Mouse (Mus musculus) hindbrain, embryonic 16.5 days (tissue): ENCODE results near the gene Ssr3. TPM values are rescaled to one million over a fixed set of nuclear protein-coding genes. Genes with fewer than 3 reads are reported as not detected.
A peak's percentile ranks its signal among the peaks of the same experiment; 100 is the strongest.
"Not testable (repeated sequence)": the region's sequence is repeated elsewhere in the genome, so short reads cannot be mapped to it uniquely, and the experiment has no call there.

Source experiments
- ATAC-seq: fragments of 200-750 bp; cut with Nextera tagmentation; 2 replicates; pipeline ENCODE4 v1.8.0; 2017; ENCODE audit warnings: moderate TSS enrichment, moderate library complexity
- H3K27ac ChIP-seq: fragments of 300-500 bp; sonication (generic); 2 replicates; pipeline ENCODE4 v1.5.1; 2014; ENCODE audit warnings: low read depth, mild to moderate bottlenecking, control low read depth, low read length, moderate library complexity
- H3K27me3 ChIP-seq: fragments of 300-500 bp; sonication (generic); replicated peaks from 2 replicates; pipeline ENCODE4 v1.6.1; 2014; ENCODE audit warnings: low read length; ENCODE audit not compliant: control insufficient read depth, insufficient read depth
- H3K36me3 ChIP-seq: fragments of 300-500 bp; sonication (generic); 2 replicates; pipeline ENCODE4 v1.6.1; 2014; ENCODE audit warnings: mild to moderate bottlenecking, low read length, moderate library complexity, mixed read lengths; ENCODE audit not compliant: control insufficient read depth, insufficient read depth
- H3K4me1 ChIP-seq: fragments of 300-500 bp; sonication (generic); 2 replicates; pipeline ENCODE4 v1.6.1; 2014; ENCODE audit warnings: low read depth, low read length; ENCODE audit not compliant: control insufficient read depth, insufficient read depth
- H3K4me2 ChIP-seq: fragments of 300-500 bp; sonication (generic); 2 replicates; pipeline ENCODE4 v1.6.1; 2014; ENCODE audit warnings: mild to moderate bottlenecking, low read length, control low read depth, moderate library complexity
- H3K4me3 ChIP-seq: fragments of 300-500 bp; sonication (generic); 2 replicates; pipeline ENCODE4 v1.5.1; 2014; ENCODE audit warnings: mild to moderate bottlenecking, low read length, control low read depth, moderate library complexity
- H3K9ac ChIP-seq: fragments of 300-500 bp; sonication (generic); 2 replicates; pipeline ENCODE4 v1.6.1; 2014; ENCODE audit warnings: low read depth, mild to moderate bottlenecking, control low read depth, low read length, moderate library complexity
- H3K9me3 ChIP-seq: fragments of 300-500 bp; sonication (generic); 2 replicates; pipeline ENCODE4 v1.6.1; 2014; ENCODE audit warnings: mild to moderate bottlenecking, low read length, moderate library complexity; ENCODE audit not compliant: control insufficient read depth
- WGBS: fragments of 180-500 bp; shearing (Covaris S2); extraction: QIAGEN DNeasy Blood & Tissue Kit; methylation state at CpG from one replicate; pipeline ENCODE4 v1.1.7; 2014; 5-methylcytosine and 5-hydroxymethylcytosine counted together
- polyA plus RNA-seq: library from polyadenylated mRNA; unstranded; fragments of >200 nt; fragmentation: Nextera tagmentation; extraction: Ambion mirVana; gene quantifications from 2 replicates; pipeline ENCODE4 v1.2.1, GENCODE M21; 2015

The Ssr3 gene
- polyA plus RNA-seq, 1 experiment from 2014 or later, result 171 TPM

DNA sequence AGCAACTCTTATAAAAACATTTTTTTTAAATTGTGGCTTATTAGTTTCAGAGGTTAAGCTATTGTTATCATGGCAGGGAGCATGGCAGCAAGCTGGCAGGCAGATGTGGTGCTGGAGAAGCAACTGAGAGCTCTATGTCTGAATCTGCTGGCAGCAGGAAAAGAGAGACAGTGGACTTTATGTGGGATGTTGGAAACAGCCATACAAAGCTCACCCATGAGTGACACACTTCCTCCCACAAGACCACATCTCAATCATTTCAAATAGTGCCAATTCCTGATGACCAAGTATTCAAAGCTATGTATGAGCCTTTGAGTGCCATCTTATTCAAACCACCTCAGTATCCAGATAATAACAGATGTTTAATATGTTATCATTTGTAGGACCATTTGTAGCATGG lies 15.5 kb upstream of the Ssr3 start:
- no peaks in the 10 kb centered on the region for H3K27me3 ChIP-seq
- H3K4me2 ChIP-seq, result no peak overlapping the region
- H3K27ac ChIP-seq, result no peak overlapping the region
- no peaks in the 10 kb centered on the region for H3K4me1 ChIP-seq
- ATAC-seq, result no peak
- no peak overlapping the region for H3K4me3 ChIP-seq
- H3K9ac ChIP-seq, result no peak overlapping the region
- H3K36me3 ChIP-seq, result no peaks in the 10 kb centered on the region
- H3K9me3 ChIP-seq, result no peaks in the 10 kb centered on the region

DNA sequence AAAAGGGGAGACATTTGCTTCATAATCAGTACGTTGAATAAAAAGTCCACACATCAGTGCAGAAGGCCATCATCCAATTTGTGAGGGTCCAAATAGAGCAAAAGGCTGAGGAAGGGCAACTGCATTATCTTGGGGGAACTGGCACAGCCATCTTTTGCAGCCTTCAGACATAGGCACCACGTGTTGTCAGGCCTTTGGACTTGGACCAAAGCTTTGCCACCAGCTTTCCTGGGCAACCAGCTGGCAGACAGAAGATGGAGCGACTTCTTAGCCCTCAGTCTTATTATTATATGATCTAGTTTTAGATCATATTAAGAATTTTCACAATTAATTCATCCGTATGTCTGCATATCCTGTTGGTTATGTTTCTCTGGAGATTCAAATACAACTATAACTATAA lies 13.4 kb upstream of the Ssr3 start:
- Histone ChIP-seq H3K9me3 (no peaks in the 10 kb centered on the region), H3K4me1 (no peaks in the 10 kb centered on the region), H3K4me3 (no peak overlapping the region), H3K9ac (no peak overlapping the region), H3K27ac (no peak overlapping the region), H3K36me3 (no peaks in the 10 kb centered on the region), H3K4me2 (no peak overlapping the region), H3K27me3 (no peaks in the 10 kb centered on the region)
- no peak for ATAC-seq
- WGBS, result 69% methylated on average over 4 of the region's 4 CpGs

DNA sequence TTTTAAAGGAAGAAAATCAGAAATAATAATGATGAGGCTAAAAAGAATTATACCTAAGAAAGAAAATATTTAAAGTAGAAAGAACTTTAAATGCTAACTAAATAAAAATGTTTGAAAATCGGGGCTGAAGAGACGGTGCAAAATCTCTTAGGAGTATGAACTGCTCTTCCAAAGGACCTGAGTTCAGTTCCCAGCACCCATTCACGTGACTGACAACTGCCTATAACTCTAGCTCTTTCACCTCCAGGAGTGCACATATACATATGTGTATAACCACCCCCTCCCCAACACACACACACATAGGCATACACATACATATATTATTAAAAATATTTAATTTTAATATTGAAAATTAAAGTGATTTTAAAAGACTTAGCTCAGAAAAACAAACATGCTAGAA lies 5.1 kb upstream of the Ssr3 start:
- Histone ChIP-seq H3K4me1 (no peaks in the 10 kb centered on the region), H3K36me3 (no peaks in the 10 kb centered on the region), H3K9me3 (no peaks in the 10 kb centered on the region), H3K9ac (no peak overlapping the region), H3K4me3 (no peak overlapping the region), H3K27ac (no peak overlapping the region), H3K27me3 (no peaks in the 10 kb centered on the region), H3K4me2 (no peak overlapping the region)
- ATAC-seq, result no peak
- 94% methylated on average over 3 of the region's 3 CpGs for WGBS

DNA sequence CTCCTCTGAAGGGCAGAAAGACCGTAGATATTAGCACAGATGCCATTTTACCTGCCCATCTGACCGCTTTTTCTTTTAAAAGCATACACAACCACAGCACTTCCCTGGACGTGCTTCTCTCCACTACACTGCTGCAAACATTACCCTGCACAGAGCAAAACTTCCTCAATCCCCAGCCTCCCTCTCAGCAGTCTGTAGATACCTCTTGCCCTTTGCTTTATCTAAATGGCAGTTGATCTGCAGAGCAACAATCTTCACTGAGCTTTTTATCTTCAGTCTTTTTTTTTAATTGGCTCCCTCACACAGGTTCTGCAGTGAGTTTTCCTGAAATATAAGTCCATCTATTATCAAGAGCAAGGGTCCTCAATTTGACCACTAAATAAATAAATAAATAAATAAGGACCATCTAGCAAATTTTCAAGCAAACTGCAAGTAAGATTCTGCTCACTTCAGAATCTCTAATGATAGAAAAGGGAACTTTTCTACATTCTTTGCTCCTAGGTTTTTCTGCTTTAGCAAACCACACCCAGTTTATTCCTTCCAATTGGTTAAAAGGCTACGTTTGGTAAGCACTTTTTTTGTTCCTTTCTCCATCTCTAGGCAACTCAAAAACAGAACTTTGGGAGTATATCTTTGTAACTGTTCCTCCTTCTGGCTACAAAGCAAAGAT lies 4.5 kb upstream of the Ssr3 start:
- H3K4me2 ChIP-seq, result no peak overlapping the region
- H3K9me3 ChIP-seq, result no peaks in the 10 kb centered on the region
- H3K4me3 ChIP-seq, result no peak overlapping the region
- no peaks in the 10 kb centered on the region for H3K27me3 ChIP-seq
- no peak overlapping the region for H3K27ac ChIP-seq
- 88% methylated on average over 4 of the region's 4 CpGs for WGBS
- no peak overlapping the region for H3K9ac ChIP-seq
- H3K36me3 ChIP-seq, result no peaks in the 10 kb centered on the region
- H3K4me1 ChIP-seq, result no peaks in the 10 kb centered on the region
- ATAC-seq, result no peak

DNA sequence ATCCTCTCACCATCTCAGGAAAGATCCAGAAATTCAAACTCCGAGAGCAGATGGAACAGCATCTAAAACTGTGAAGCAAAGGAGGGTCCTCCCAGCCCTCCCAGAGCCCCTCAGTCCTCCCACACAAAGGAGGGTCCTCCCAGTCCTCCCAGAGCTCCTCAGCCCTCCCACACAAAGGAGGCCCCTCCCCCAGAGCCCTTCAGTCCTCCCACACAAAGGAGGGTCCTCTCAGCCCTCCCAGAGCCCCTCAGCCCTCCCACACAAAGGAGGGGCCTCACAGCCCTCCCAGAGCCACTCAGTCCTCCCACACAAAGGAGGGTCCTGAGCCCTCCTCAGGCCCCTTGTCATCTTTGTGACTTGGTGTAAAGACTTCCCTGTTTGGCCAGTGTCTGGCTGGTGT lies 2.7 kb upstream of the Ssr3 start:
- ATAC-seq, H3K4me2 ChIP-seq, H3K27ac ChIP-seq, H3K9ac ChIP-seq, H3K4me3 ChIP-seq, H3K9me3 ChIP-seq, H3K27me3 ChIP-seq, H3K36me3 ChIP-seq, H3K4me1 ChIP-seq: not testable (repeated sequence)
- WGBS, result 83% methylated on average over 1 of the region's 1 CpGs

DNA sequence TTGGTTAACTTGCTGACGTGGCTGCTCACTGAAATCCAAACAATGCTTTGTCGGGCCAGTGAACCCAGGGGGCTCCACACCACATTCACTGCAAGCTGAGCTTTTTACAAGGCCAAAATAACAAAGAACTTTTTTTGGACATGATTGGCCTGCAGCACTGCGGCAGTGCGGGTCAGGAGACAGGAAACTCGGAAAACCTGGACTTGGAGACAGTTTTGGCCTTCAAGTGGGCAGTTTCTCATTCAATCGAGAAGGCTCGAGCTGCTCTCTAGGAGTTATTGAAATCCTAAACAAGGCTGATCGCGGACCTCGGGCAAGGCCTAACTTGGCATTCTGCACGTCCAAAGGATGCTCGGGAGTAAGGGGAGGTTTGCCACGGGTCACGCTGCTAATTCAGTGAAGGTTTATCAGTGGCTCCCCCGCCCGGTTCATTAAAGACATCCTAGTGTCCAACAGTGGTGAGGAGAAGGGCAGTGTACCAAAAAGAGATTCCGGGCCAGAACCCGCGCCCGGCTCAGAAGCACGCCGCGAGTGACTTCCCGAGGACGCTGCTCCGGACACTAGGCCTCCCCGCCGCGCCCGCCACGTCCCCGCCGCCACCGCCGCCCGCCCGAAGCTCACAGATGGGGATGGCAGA lies 521 bp downstream of the Ssr3 start:
- Histone ChIP-seq H3K9me3 (no peaks in the 10 kb centered on the region), H3K27ac (peak overlapping the region; percentile 88), H3K4me2 (peak overlapping the region; percentile 62), H3K27me3 (no peaks in the 10 kb centered on the region), H3K4me1 (peaks cover 8% of the 10 kb centered on the region), H3K9ac (peak overlapping the region; percentile 94), H3K4me3 (peak overlapping the region; percentile 68), H3K36me3 (peaks cover 11% of the 10 kb centered on the region; the same call in 1 of the 2 replicates)
- ATAC-seq, result peak; percentile 79
- WGBS, result under 1% methylated on average over 37 of the region's 37 CpGs

DNA sequence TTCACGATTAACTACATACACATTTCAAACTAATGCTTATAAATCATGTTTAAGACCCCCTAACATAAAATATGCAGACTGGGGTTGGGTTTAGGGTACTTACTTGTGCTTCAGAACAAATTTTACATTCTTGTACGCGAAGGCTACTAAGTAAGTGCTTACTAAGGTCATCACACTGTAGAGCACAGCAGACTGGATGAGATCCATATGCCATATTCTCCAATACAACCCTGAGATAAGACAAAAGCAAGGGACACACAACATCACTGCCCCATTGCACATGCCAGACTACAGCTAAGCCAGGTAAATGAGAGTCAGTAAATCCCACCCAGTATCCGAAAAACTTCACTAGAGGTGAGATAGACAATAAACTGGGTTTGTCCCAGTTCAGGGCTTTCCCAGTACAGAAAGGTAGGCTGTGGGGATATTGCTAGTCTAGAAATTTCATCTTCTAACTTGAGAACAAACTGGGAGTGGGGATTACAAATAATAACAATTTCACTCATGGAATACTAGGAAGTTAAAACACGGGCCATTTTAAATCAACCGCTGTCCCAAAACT lies 1.1 kb downstream of the Ssr3 start:
- WGBS, result 44% methylated on average over 6 of the region's 6 CpGs
- Histone ChIP-seq H3K9me3 (no peaks in the 10 kb centered on the region), H3K27me3 (no peaks in the 10 kb centered on the region), H3K4me2 (peak overlapping the region; percentile 62), H3K27ac (0 out of 2 replicates have a peak overlapping the region, but pooled peaks have one; percentile 88), H3K4me3 (peak overlapping the region; percentile 68), H3K9ac (peak overlapping the region; percentile 94), H3K36me3 (peaks cover 14% of the 10 kb centered on the region; the same call in 1 of the 2 replicates), H3K4me1 (peaks cover 8% of the 10 kb centered on the region)
- no peak for ATAC-seq

DNA sequence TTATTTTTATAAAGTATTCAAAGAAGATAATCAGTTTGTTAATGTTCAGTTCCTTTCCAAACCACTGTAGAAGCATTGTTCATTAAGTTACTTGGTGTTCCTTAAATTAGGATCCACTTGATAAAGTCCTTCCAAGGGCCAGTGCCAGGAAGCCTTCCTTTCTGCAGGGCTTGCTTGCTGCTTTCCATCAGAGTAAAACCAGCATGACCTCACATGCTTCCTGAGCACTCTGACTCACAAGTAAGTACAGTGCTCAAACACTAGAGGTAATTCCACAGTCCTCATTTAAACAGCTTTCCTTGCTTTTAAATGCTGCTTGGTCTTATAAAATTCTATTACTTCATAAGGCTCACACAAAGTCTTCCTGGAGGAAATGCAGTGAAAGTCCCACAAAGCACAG lies 6.7 kb downstream of the Ssr3 start:
- Histone ChIP-seq H3K36me3 (peaks cover 23% of the 10 kb centered on the region), H3K4me2 (no peak overlapping the region)

DNA sequence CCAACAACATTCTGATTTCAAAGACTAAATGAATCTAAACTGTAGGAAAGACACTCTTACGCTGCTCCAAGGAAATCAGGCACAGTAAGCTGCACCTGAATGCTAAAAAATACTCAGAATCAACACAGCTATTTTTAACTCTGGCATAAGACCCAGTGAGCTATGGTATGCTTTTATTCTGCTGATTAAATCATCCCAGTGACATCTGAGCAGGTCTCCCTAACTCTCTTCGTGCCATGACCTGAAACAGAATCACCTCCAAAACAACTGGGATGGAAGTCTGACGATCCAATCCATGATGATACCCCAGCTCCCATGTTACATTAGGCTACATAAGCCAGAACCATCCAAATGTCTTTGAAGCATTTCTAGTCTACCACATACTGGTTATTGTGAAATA lies 8.0 kb downstream of the Ssr3 start:
- H3K4me1 ChIP-seq, result no peaks in the 10 kb centered on the region
- H3K9ac ChIP-seq, result no peak overlapping the region
- no peak for ATAC-seq
- no peak overlapping the region for H3K27ac ChIP-seq
- no peaks in the 10 kb centered on the region for H3K27me3 ChIP-seq
- WGBS, result 93% methylated on average over 3 of the region's 3 CpGs
- H3K36me3 ChIP-seq, result peaks cover 24% of the 10 kb centered on the region
- H3K4me3 ChIP-seq, result no peak overlapping the region
- H3K4me2 ChIP-seq, result no peak overlapping the region
- H3K9me3 ChIP-seq, result no peaks in the 10 kb centered on the region

More for the DNA sequence above, 6.7 kb downstream of the Ssr3 start:
- peaks cover 2% of the 10 kb centered on the region for H3K4me1 ChIP-seq
- H3K9me3 ChIP-seq, result no peaks in the 10 kb centered on the region
- no peak overlapping the region for H3K9ac ChIP-seq
- no peak overlapping the region for H3K4me3 ChIP-seq
- H3K27ac ChIP-seq, result no peak overlapping the region
- H3K27me3 ChIP-seq, result no peaks in the 10 kb centered on the region
- ATAC-seq, result no peak
